Mouse (Mus musculus) neural tube, embryonic 11.5 days (tissue): ENCODE measurements around the gene Ablim1. TPM values are rescaled to one million over a fixed set of nuclear protein-coding genes. Genes with fewer than 3 reads are reported as not detected.
A peak's percentile ranks its signal among the peaks of the same experiment; 100 is the strongest.

Source experiments
- ATAC-seq: fragments of 200-750 bp; cut with Nextera tagmentation; 2 replicates; pipeline ENCODE4 v1.8.0; 2017; ENCODE audit warnings: moderate number of reproducible peaks, mild to moderate bottlenecking, moderate TSS enrichment, moderate library complexity; ENCODE audit not compliant: insufficient read depth, low FRiP score, low TSS enrichment
- DNase-seq: peaks from one replicate; pipeline ENCODE4 v3.0.0-alpha.2; 2015; ENCODE audit warnings: low spot score
- H3K27ac ChIP-seq: fragments of 300-500 bp; sonication (generic); 2 replicates; pipeline ENCODE4 v1.5.1; 2014; ENCODE audit warnings: low read depth, mild to moderate bottlenecking, low read length
- H3K27me3 ChIP-seq: fragments of 300-500 bp; sonication (generic); 2 replicates; pipeline ENCODE4 v1.6.1; 2014; ENCODE audit warnings: mild to moderate bottlenecking, low read length, mixed read lengths; ENCODE audit not compliant: control insufficient read depth, insufficient read depth
- H3K36me3 ChIP-seq: fragments of 300-500 bp; sonication (generic); 2 replicates; pipeline ENCODE4 v1.6.1; 2014; ENCODE audit warnings: mild to moderate bottlenecking, low read length, moderate library complexity, mixed read lengths; ENCODE audit not compliant: control insufficient read depth, insufficient read depth
- H3K4me1 ChIP-seq: fragments of 300-500 bp; sonication (generic); 2 replicates; pipeline ENCODE4 v1.6.1; 2014; ENCODE audit warnings: low read length, mixed read lengths; ENCODE audit not compliant: control insufficient read depth, insufficient read depth
- H3K4me2 ChIP-seq: fragments of 300-500 bp; sonication (generic); 2 replicates; pipeline ENCODE4 v1.6.1; 2014; ENCODE audit warnings: low read depth, mild to moderate bottlenecking, moderate library complexity
- H3K4me3 ChIP-seq: fragments of 300-500 bp; sonication (generic); 2 replicates; pipeline ENCODE4 v1.5.1; 2014; ENCODE audit warnings: low read depth, low read length
- H3K9ac ChIP-seq: fragments of 300-500 bp; sonication (generic); 2 replicates; pipeline ENCODE4 v1.6.1; 2014; ENCODE audit warnings: mild to moderate bottlenecking, low read length
- H3K9me3 ChIP-seq: fragments of 300-500 bp; sonication (generic); 2 replicates; pipeline ENCODE4 v1.6.1; 2016; ENCODE audit warnings: low read length; ENCODE audit not compliant: control insufficient read depth
- WGBS: fragments of 180-500 bp; shearing (Covaris S2); extraction: QIAGEN DNeasy Blood & Tissue Kit; methylation state at CpG from one replicate; pipeline ENCODE4 v1.1.7; 2014; 5-methylcytosine and 5-hydroxymethylcytosine counted together
- polyA plus RNA-seq: library from polyadenylated mRNA; unstranded; fragments of >200 nt; fragmentation: Nextera tagmentation; extraction: Ambion mirVana; gene quantifications from 2 replicates; pipeline ENCODE4 v1.2.1, GENCODE M21; 2014

Ablim1 gene
- polyA plus RNA-seq, 1 experiment from 2014 or later = 24.5 TPM

GRCm38 (mm10) chr19:57067108-57067613 is 247.6 kb downstream of the Ablim1 start:
- no peaks in the 10 kb centered on the region for H3K36me3 ChIP-seq
- no peaks in the 10 kb centered on the region for H3K27me3 ChIP-seq
- H3K9me3 ChIP-seq = no peaks in the 10 kb centered on the region
- H3K27ac ChIP-seq = no peak overlapping the region
- H3K4me1 ChIP-seq = 0 out of 2 replicates have a peak, but pooled peaks cover 3% of the 10 kb centered on the region
- H3K4me2 ChIP-seq = no peak overlapping the region
- 88% methylated on average over 9 of the region's 9 CpGs for WGBS
- ATAC-seq (no peak), DNase-seq (no peak)
- H3K9ac ChIP-seq = no peak overlapping the region
- H3K4me3 ChIP-seq = no peak overlapping the region

GRCm38 (mm10) chr19:57066313-57066712 is 248.4 kb downstream of the Ablim1 start:
- WGBS = 38% methylated on average over 3 of the region's 3 CpGs
- H3K27me3 ChIP-seq = no peaks in the 10 kb centered on the region

GRCm38 (mm10) chr19:57062746-57063145 is 252.0 kb downstream of the Ablim1 start:
- H3K27ac ChIP-seq = no peak overlapping the region
- no peaks in the 10 kb centered on the region for H3K4me1 ChIP-seq
- no peak overlapping the region for H3K9ac ChIP-seq
- H3K4me2 ChIP-seq = no peak overlapping the region
- H3K27me3 ChIP-seq = no peaks in the 10 kb centered on the region
- no peak for ATAC-seq
- no peak overlapping the region for H3K4me3 ChIP-seq
- DNase-seq = no peak
- WGBS = 50% methylated on average over 4 of the region's 4 CpGs
- H3K36me3 ChIP-seq = no peaks in the 10 kb centered on the region
- H3K9me3 ChIP-seq = no peaks in the 10 kb centered on the region

More at GRCm38 (mm10) chr19:57066313-57066712, 248.4 kb downstream of the Ablim1 start:
- Histone ChIP-seq H3K4me3 (no peak overlapping the region), H3K4me2 (no peak overlapping the region), H3K9me3 (no peaks in the 10 kb centered on the region), H3K36me3 (no peaks in the 10 kb centered on the region), H3K4me1 (0 out of 2 replicates have a peak, but pooled peaks cover 3% of the 10 kb centered on the region), H3K27ac (no peak overlapping the region), H3K9ac (no peak overlapping the region)
- no peak for ATAC-seq
- peak; percentile 38 for DNase-seq

- no peaks in the 10 kb centered on the region for H3K4me1 ChIP-seq
- H3K27ac ChIP-seq = no peak overlapping the region
- H3K4me3 ChIP-seq = no peak overlapping the region
- no peaks in the 10 kb centered on the region for H3K36me3 ChIP-seq
- H3K27me3 ChIP-seq = no peaks in the 10 kb centered on the region
- no peak for ATAC-seq
- WGBS = 36% methylated on average over 19 of the region's 19 CpGs
- no peaks in the 10 kb centered on the region for H3K9me3 ChIP-seq
- H3K9ac ChIP-seq = no peak overlapping the region
- 0 out of 2 replicates have a peak overlapping the region, but pooled peaks have one; percentile 8 for H3K4me2 ChIP-seq
- DNase-seq = no peak
Measured at GRCm38 (mm10) chr19:57059018-57059580, 255.6 kb downstream of the Ablim1 start.

- 96% methylated on average over 2 of the region's 2 CpGs for WGBS
- Histone ChIP-seq H3K27me3 (no peaks in the 10 kb centered on the region), H3K4me1 (no peaks in the 10 kb centered on the region), H3K4me2 (no peak overlapping the region), H3K9me3 (no peaks in the 10 kb centered on the region), H3K27ac (no peak overlapping the region), H3K9ac (no peak overlapping the region), H3K36me3 (no peaks in the 10 kb centered on the region), H3K4me3 (no peak overlapping the region)
- ATAC-seq = no peak
- no peak for DNase-seq
Measured at GRCm38 (mm10) chr19:57057568-57057967, 257.2 kb downstream of the Ablim1 start.

- Histone ChIP-seq H3K36me3 (no peaks in the 10 kb centered on the region), H3K9ac (no peak overlapping the region), H3K4me1 (no peaks in the 10 kb centered on the region), H3K4me2 (no peak overlapping the region), H3K4me3 (no peak overlapping the region), H3K27ac (no peak overlapping the region), H3K27me3 (no peaks in the 10 kb centered on the region), H3K9me3 (no peaks in the 10 kb centered on the region)
- 93% methylated on average over 16 of the region's 16 CpGs for WGBS
- DNase-seq (no peak), ATAC-seq (no peak)
Measured at GRCm38 (mm10) chr19:57055215-57056120, 259.3 kb downstream of the Ablim1 start.

- H3K9me3 ChIP-seq = no peaks in the 10 kb centered on the region
- DNase-seq (no peak), ATAC-seq (no peak)
- H3K27me3 ChIP-seq = no peaks in the 10 kb centered on the region
- WGBS = 80% methylated on average over 8 of the region's 8 CpGs
- H3K36me3 ChIP-seq = no peaks in the 10 kb centered on the region
- H3K4me3 ChIP-seq = no peak overlapping the region
- no peaks in the 10 kb centered on the region for H3K4me1 ChIP-seq
- no peak overlapping the region for H3K4me2 ChIP-seq
- no peak overlapping the region for H3K9ac ChIP-seq
- no peak overlapping the region for H3K27ac ChIP-seq
Measured at GRCm38 (mm10) chr19:57052959-57053358, 261.8 kb downstream of the Ablim1 start.

GRCm38 (mm10) chr19:57052016-57052415 is 262.7 kb downstream of the Ablim1 start:
- ATAC-seq (no peak), DNase-seq (no peak)
- no peaks in the 10 kb centered on the region for H3K27me3 ChIP-seq
- H3K9me3 ChIP-seq = no peaks in the 10 kb centered on the region
- no peak overlapping the region for H3K9ac ChIP-seq
- 97% methylated on average over 7 of the region's 7 CpGs for WGBS
- no peak overlapping the region for H3K4me3 ChIP-seq
- H3K27ac ChIP-seq = no peak overlapping the region
- no peaks in the 10 kb centered on the region for H3K36me3 ChIP-seq
- H3K4me1 ChIP-seq = no peaks in the 10 kb centered on the region
- no peak overlapping the region for H3K4me2 ChIP-seq
